Mouse (Mus musculus) small intestine, adult 2 months (tissue): Measurements from ENCODE around the gene AU040320.

Source experiments
- CTCF ChIP-seq: fragments of 200-500 bp; IDR thresholded peaks from 2 replicates; pipeline ENCODE4 v1.5.1; 2012; ENCODE audit warnings: low read depth, mild to moderate bottlenecking, control low read depth, inconsistent platforms, low read length, moderate library complexity, mixed read lengths; ENCODE audit not compliant: insufficient replicate concordance, insufficient read length; ENCODE audit errors: extremely low read depth
- POLR2A ChIP-seq: fragments of 200-500 bp; IDR thresholded peaks from 2 replicates; pipeline ENCODE4 v1.6.1; 2012; ENCODE audit warnings: low read depth, mild to moderate bottlenecking, control low read depth, inconsistent platforms, low read length, moderate library complexity

DNA sequence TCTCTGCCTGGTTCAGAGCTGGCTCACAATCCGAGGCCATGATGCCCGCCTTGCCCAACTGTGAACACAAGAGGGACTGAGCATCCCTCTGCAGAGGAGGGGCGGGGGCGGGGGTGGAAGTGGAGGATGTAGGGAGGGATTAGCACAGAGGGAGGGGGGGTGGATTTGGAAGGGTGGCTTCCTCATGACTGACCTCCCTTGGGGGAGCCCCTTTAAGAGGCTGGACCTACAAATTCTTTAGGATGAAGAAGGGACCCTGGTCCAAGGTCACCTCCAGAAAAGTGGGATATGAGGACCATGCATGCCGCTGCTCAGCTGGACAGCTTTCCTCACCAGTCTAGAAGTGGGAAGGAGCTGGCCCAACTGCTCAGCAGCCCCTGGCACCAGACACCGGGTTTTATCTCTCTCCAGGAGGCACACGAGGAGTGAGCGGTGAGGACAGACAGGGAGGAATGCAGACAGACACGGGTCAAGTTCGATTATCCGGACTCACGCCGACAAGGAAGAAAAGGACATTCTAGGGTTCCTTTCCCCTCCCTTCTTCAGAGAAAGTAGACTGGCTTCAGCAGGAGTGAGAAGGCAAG is 1.2 kb upstream of the AU040320 start:
- no peak for TF ChIP-seq POLR2A
- no peak for TF ChIP-seq CTCF
